Mouse (Mus musculus): ENCODE measurements around the gene Gdf15.

The Gdf15 gene

DNA sequence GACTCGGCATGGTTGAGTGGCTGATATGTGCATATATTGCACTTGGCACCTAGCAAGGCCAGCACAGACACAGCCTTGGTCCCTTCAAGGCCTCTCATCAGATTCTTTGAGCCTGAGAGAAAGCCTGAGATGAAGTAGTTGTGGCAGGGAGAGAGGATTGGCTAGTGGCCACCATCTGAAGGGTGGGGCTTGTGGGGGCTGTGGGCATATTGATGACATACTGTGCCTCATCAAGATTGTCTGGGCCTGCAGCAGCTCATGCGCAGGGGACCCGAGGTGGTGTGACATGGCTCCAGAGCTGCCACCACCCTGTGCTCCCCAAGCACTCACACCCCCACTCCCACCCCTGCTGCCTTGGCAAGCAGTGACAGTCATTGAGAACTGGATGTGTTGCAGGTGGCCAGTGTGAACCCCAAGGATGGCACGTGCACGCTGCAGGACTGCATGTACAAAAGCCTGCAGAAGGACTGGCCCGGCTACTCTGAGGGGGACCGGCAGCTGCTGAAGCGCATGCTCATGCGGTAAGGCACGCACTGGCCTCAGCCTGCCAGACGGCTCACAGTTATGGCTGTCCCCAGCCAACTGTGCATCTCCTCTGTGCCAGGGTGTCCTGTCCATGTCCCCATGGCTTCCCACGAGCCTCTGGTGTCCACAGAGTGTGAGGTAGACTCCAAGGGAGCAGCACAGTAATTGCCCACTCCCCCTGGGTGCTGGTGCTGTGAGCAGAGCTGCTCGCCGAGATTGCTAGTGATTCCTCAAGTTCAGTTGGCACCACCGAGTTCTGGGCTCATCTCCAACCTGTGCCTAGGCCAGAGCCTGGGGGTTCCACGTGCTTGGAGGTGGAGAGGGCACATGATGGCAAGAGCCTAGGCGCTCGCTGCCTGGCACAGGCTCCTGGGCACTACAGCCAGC lies 48.5 kb downstream of the Gdf15 start:
- WGBS: 50% methylated on average over 18 of the region's 18 CpGs

All from cerebral cortex, adult 2 months (tissue).